In the genomic region with DNA sequence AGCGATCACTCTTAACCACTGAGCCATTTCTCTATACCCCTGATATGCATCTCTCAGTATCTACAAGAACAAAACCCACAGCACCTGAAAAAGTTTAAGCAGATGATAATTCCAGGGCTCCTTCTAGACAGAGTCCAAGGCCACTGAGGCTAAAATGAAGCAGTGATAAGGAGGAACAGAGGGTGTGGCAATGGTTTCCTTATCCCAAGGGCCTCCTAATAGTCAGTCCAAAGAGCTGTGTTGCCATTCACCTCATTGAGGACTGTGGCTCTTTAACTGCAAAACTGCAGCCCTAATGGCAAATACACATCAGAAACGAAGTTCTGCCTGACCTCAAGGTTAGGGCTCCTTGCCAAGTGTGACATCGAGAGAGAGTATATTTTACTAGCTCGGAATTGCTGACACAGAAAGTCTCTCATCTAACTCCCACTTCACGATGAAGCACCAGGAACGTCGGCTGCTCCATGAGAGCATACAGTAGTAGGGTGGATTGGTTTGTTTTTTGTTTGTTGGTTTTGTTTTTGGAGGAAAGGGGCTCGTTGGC, we compare ENCODE assay signal across 9 mouse cellular contexts. TPM values are rescaled to one million over a fixed set of nuclear protein-coding genes. Genes with fewer than 3 reads are reported as not detected.
A peak's percentile ranks its signal among the peaks of the same experiment; 100 is the strongest.
DNase-seq lines count a peak whose midpoint lies in the region; ATAC-seq lines count a peak whose summit lies in the region.
"Had no signal": no experiment of that assay in that cellular context is flagged by ENCODE, and none has a peak within 500 bp of the region (broad histone marks: within the 10 kb centered on the region; RNA-seq: fewer than 3 reads in every experiment).

No protein-coding gene starts in this region.

- H3K9ac ChIP-seq in stomach, embryonic 15.5 days = no peak overlapping the region

- no peaks in the 10 kb centered on the region for H3K27me3 ChIP-seq in stomach, embryonic 15.5 days (replicated peaks)

- peak overlapping the region; percentile 21; the same call in 1 of the 2 replicates for H3K27ac ChIP-seq in stomach, embryonic 15.5 days
- H3K27ac ChIP-seq: limb, embryonic 10.5 days had no signal

- DNase-seq in ovary, postnatal 36 days (ENCODE audit: low spot score) = peak; percentile 15
- DNase-seq in ovary, adult 18-20 months (ENCODE audit: low spot score) = no peak
- DNase-seq in c-Kit-positive CD71-positive TER-119-positive erythroid progenitor cells, embryonic 14.5 days (ENCODE audit: low spot score) = peak; percentile 25
- DNase-seq in kidney, postnatal 25 days = peak; percentile 84 to 87
- no peak for DNase-seq in cerebellum, adult 9-11 months
- DNase-seq in right cerebral cortex, postnatal 14 days = no peak

- WGBS in stomach, embryonic 15.5 days = 52% methylated on average over 8 of the region's 8 CpGs

- no peaks in the 10 kb centered on the region for H3K36me3 ChIP-seq in stomach, embryonic 15.5 days

- H3K4me1 ChIP-seq in stomach, embryonic 15.5 days = peaks cover 7% of the 10 kb centered on the region

- no peaks in the 10 kb centered on the region for H3K9me3 ChIP-seq in stomach, embryonic 15.5 days
- H3K9me3 ChIP-seq: limb, embryonic 10.5 days had no signal

- peak overlapping the region; percentile 71; the same call in 1 of the 2 replicates for H3K4me2 ChIP-seq in stomach, embryonic 15.5 days

- H3K4me3 ChIP-seq in stomach, embryonic 15.5 days (replicated peaks) = no peak overlapping the region
- H3K4me3 ChIP-seq: limb, embryonic 10.5 days had no signal

- no peak for ATAC-seq in stomach, embryonic 15.5 days (ENCODE audit: insufficient read depth, low FRiP score, low read depth)

RNA-seq across cellular contexts. Expression of gene Cpt2, which starts 2.2 kb away (rescaled TPM):
- 58.7 and 62.0 TPM in 2 replicates for polyA plus RNA-seq in stomach, embryonic 15.5 days (2015; fragmentation: Nextera tagmentation; extraction: Ambion mirVana)

RNA-seq across cellular contexts. Expression of gene 0610037L13Rik, which starts 31.6 kb away (rescaled TPM):
- 115 and 118 TPM in 2 replicates for polyA plus RNA-seq in stomach, embryonic 15.5 days (2015; fragmentation: Nextera tagmentation; extraction: Ambion mirVana)

RNA-seq across cellular contexts. Expression of gene Magoh, which starts 41.7 kb away (rescaled TPM):
- 181 and 193 TPM in 2 replicates for polyA plus RNA-seq in stomach, embryonic 15.5 days (2015; fragmentation: Nextera tagmentation; extraction: Ambion mirVana)

RNA-seq across cellular contexts. Expression of gene Slc1a7, which starts 46.9 kb away (rescaled TPM):
- polyA plus RNA-seq in stomach, embryonic 15.5 days (2015; fragmentation: Nextera tagmentation; extraction: Ambion mirVana) = 0.08 and 0.21 TPM in 2 replicates
- polyA plus RNA-seq: limb, embryonic 10.5 days; stomach, embryonic 14.5 days had no signal

Comparison
In these comparisons a context has a peak if more than half of its experiments do, and no peak if none do; other contexts are left out.
1. DNase-seq: peak in ovary, postnatal 36 days (single experiment), c-Kit-positive CD71-positive TER-119-positive erythroid progenitor cells, embryonic 14.5 days (single experiment) and kidney, postnatal 25 days (2 of 2); none in ovary, adult 18-20 months (single experiment), cerebellum, adult 9-11 months (single experiment) and right cerebral cortex, postnatal 14 days (single experiment).